Mouse (Mus musculus) macrophage (primary cell): ENCODE results near the gene Syn3. TPM values are rescaled to one million over a fixed set of nuclear protein-coding genes. Genes with fewer than 3 reads are reported as not detected.

ENCODE experiments used
- H3K27ac ChIP-seq: fragments of 350-480 bp; formaldehyde crosslinking; 2 replicates; pipeline ENCODE4 v1.9.0; 2021
- H3K36me3 ChIP-seq: fragments of 350-480 bp; formaldehyde crosslinking; 2 replicates; pipeline ENCODE4 v1.9.0; 2021; ENCODE audit errors: inconsistent target
- H3K4me3 ChIP-seq: fragments of 350-480 bp; formaldehyde crosslinking; 2 replicates; pipeline ENCODE4 v1.9.0; 2021; ENCODE audit errors: inconsistent target
- H3K79me2 ChIP-seq: fragments of 350-480 bp; formaldehyde crosslinking; 2 replicates; pipeline ENCODE4 v1.9.0; 2021; ENCODE audit errors: inconsistent target
- WGBS: methylation state at CpG from one replicate; pipeline ENCODE4 v1.1.7; 2026; ENCODE audit warnings: inconsistent platforms; ENCODE audit not compliant: missing documents; 5-methylcytosine and 5-hydroxymethylcytosine counted together
- polyA plus RNA-seq: library from polyadenylated mRNA; stranded (reverse); fragments of 250-400 nt; gene quantifications from 3 replicates; pipeline ENCODE4 v1.2.4, GENCODE M21; 2018; ENCODE audit warnings: inconsistent platforms

Syn3 gene
- polyA plus RNA-seq, 1 experiment from 2014 or later = 0.07 TPM

DNA sequence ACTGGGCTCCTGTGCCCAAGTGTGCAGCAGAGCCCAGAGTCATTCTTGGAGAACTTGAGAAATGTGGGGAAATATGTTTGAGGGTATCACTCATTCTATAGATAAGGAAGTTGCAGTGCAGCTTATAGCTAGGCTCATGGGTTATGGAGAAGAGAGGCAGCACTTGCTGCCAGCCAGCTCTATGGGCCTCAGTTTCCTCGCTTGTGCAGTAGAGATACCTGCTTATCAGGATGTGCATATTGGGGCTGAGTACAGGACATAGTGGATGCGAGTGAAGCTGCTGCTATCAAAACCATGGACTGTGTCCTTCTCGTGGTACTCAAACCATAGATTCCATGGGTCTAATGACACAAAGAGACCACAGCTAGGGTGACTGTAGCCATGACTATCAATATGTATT lies 146.2 kb downstream of the Syn3 start:
- Histone ChIP-seq H3K79me2 (no peaks in the 10 kb centered on the region), H3K36me3 (no peaks in the 10 kb centered on the region), H3K4me3 (no peak overlapping the region), H3K27ac (no peak overlapping the region)
- 95% methylated on average over 3 of the region's 3 CpGs for WGBS

DNA sequence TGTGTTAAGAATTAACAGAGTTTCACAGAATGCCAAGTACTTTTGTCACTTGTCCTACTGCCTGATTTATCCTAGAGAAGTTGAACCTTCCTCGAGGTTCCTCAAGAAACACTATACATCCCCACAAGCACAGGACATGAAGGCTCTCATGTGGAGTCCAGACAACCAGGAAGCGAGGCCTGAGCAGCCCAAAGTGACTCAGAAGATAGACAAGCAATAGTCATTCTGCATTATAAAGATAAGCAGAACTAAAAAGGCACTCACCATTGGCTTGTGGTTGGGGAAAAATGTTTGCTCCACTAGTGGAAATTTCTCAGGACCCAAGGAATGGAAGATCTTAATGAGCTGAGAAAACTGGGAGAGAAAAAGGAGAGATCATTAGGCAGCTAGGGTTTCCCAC lies 147.4 kb downstream of the Syn3 start:
- no peak overlapping the region for H3K4me3 ChIP-seq
- no peaks in the 10 kb centered on the region for H3K79me2 ChIP-seq
- no peak overlapping the region for H3K27ac ChIP-seq
- H3K36me3 ChIP-seq = no peaks in the 10 kb centered on the region
- 58% methylated on average over 2 of the region's 2 CpGs for WGBS

DNA sequence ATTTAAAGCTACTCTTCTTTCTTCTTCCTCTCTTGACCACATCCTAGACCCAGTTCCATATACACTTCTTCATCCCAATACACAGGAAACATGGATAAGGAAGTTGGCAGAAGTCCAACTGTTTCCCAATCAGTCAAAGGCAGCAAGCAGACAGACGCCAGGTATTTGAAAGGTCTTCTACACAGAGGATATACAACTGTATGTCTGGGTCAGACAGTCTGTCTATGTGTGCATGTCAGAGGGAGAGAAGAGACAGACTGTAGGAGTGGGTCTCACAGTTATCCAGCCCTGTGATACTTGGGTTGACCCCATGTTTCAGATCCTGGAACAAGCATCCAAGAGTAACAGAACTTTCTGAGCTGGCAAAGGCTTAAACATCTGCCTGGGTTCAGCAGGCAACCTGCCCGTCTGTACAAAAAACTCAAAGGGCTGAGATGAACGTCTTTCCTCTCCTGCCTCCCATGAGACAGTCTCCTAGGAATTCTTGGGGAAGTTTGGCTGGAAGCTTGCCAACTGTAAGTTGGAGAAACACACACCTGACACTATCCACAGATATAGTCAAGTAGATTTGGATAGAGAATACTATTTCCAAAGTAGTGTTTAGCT lies 152.4 kb downstream of the Syn3 start:
- Histone ChIP-seq H3K27ac (no peak overlapping the region), H3K4me3 (no peak overlapping the region), H3K79me2 (no peaks in the 10 kb centered on the region), H3K36me3 (no peaks in the 10 kb centered on the region)
- WGBS = 78% methylated on average over 2 of the region's 3 CpGs

DNA sequence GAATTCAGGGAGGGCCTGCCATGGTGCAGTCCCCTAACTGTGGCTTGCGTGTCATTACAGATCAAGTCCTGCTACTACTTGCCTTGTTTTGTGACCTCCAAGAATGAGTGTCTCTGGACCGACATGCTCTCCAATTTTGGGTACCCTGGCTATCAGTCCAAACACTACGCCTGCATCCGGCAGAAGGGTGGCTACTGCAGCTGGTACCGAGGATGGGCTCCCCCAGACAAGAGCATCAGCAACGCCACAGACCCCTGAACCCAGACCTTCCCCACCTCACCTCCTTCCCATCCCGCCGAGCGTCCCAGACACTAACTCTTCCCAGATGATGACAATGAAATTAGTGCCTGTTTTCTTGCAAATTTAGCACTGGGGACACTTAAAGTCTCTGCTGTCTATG lies 153.1 kb downstream of the Syn3 start:
- no peaks in the 10 kb centered on the region for H3K79me2 ChIP-seq
- H3K27ac ChIP-seq = no peak overlapping the region
- WGBS = 90% methylated on average over 9 of the region's 9 CpGs
- H3K36me3 ChIP-seq = no peaks in the 10 kb centered on the region
- no peak overlapping the region for H3K4me3 ChIP-seq

DNA sequence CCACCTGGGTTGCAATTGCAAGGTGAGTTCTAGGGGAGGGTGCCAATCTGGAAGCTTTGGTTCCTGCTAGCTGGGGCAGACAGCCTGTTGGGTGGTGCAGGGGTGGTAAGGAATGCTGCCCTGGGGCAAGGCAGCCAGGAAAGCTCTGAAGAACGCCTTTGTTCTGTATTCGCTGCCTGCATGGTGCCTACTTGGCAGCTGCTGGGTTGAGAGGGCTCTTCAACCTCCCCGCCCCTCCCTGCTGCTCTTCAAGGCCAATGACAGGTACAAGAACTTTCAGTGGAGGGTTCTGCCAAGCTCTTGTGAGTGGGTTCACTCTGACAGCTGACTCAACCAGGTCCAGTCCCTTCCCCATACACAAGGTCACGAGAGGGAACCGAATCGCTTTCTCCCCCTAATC lies 154.0 kb downstream of the Syn3 start:
- no peaks in the 10 kb centered on the region for H3K36me3 ChIP-seq
- no peak overlapping the region for H3K27ac ChIP-seq
- WGBS = 95% methylated on average over 6 of the region's 6 CpGs
- H3K4me3 ChIP-seq = no peak overlapping the region
- H3K79me2 ChIP-seq = no peaks in the 10 kb centered on the region

DNA sequence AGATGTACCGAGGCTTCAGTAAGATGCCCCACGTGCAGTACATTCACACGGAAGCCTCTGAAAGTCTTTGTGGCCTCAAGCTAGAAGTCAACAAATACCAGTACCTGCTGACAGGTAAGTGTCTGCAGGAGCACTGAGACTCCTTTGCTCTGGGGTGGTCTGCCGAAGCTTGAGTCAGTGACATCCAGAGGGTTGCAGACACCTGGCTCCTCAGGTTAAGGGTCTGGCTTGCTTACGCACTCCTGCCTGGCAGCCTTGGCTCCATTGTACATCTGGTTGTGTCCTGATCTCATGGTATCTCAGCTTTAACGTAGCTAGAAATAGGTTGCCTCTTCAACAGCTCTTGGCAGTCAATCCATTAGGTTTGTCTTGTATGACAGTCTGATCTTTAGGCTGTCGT lies 154.8 kb downstream of the Syn3 start:
- Histone ChIP-seq H3K4me3 (no peak overlapping the region), H3K36me3 (no peaks in the 10 kb centered on the region), H3K27ac (no peak overlapping the region), H3K79me2 (no peaks in the 10 kb centered on the region)
- WGBS = 95% methylated on average over 7 of the region's 7 CpGs

DNA sequence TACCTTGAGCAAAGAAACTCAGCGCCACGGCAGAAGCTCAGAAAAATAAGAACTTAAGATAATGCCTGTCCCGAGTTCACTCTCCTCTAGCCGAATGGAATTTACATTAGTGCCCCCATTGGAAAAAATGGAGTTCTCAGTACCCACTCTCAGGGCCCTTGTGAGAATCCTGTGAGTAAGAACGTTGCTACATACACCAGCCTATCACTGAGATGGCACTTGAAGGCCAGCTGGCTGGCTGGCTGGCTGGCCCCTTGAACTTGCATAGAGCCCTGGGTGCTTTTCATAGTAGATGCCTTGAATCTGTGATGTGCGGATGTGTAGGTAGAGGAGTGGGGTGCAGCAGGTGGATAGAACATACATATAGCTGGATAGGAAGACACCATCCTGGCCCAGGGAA lies 155.3 kb downstream of the Syn3 start:
- H3K27ac ChIP-seq = no peak overlapping the region
- no peaks in the 10 kb centered on the region for H3K79me2 ChIP-seq
- H3K4me3 ChIP-seq = no peak overlapping the region
- 96% methylated on average over 6 of the region's 6 CpGs for WGBS
- no peaks in the 10 kb centered on the region for H3K36me3 ChIP-seq

DNA sequence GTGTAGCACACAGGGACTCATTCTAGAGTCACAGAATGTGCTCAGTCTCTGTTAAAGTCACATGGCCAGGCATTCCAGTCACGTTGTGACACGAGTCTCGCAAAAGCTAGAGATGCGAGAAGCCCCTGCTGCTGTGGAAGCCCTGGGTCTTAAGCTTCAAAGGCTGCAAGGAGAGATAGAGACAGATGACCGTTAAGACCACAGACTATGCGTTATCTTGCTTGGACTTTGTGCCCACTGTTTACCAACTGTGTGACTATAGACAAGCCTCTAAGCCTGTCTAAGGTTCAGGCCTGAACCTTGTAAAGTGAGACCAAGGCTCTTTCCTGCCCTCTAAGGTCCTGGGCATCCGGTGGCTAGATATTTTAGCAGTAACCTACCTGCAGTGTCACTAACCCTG lies 156.0 kb downstream of the Syn3 start:
- H3K27ac ChIP-seq = no peak overlapping the region
- WGBS = 87% methylated on average over 7 of the region's 7 CpGs
- H3K36me3 ChIP-seq = no peaks in the 10 kb centered on the region

DNA sequence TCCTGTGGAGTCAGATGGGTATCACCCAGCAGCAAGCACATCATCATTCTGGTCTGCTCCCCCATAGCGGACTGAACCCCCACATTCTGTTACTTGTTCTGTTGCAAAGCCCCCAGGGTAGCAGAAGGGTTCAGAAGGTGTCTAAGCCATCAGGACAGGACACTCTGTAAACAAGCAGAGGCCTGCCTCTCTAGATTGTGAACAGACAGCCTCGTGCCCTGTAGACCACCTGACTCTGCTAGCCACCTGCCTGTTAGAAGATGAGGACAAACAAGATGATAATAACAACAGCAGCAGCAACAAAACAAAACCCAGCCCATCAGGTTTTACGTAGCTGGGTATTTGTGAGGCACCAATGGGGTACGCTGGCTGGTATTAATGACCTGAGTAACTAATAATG lies 156.5 kb downstream of the Syn3 start:
- WGBS = 98% methylated on average over 4 of the region's 4 CpGs
- Histone ChIP-seq H3K79me2 (no peaks in the 10 kb centered on the region), H3K4me3 (no peak overlapping the region), H3K36me3 (no peaks in the 10 kb centered on the region), H3K27ac (no peak overlapping the region)

More for the DNA sequence above, 156.0 kb downstream of the Syn3 start:
- Histone ChIP-seq H3K4me3 (no peak overlapping the region), H3K79me2 (no peaks in the 10 kb centered on the region)

DNA sequence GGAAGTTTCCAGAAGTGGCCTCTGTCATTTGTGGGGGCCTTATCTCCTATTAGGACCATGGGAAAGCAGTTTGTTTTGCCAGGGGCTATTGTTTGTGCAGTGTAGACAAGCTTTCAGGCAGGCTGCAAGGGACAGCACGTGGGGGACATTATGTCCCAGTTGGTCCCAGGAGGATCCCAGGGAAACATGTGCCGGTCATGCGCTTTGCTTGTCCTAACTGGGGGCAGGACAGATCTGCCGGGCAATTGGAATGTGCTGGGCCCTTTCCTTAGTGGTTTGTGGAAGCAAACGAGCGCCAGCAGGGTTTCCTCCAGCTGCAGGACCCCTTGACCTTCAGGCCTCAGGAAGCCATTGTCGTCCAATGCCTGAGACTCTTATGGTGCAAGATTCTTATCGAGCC lies 157.1 kb downstream of the Syn3 start:
- 92% methylated on average over 8 of the region's 8 CpGs for WGBS
- Histone ChIP-seq H3K36me3 (no peaks in the 10 kb centered on the region), H3K27ac (no peak overlapping the region), H3K79me2 (no peaks in the 10 kb centered on the region), H3K4me3 (no peak overlapping the region)

DNA sequence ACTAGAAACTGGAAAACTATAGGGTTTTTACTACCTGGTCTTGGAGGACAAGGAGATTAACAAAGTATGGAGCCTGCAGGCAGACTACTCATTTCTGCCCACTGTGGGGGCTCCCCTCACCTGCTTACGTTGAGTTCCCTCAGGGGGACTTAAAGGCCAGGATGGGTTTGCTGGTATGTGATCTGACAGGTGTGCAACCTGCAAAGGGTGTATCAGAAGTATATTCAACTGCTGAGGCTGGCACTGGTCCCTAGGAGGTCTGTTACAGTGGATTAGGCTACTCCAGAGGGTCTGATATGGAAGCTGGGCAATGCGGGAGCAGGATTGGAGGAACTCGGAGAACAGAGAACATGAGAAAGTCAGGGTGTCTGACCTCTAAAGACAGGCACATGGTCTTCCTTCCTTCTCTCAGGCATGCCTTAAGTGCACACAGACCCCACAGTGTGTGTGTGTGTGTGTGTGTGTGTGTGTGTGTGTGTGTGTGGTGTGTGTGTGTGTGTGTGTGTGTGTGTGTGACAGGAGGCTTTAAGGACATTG lies 157.6 kb downstream of the Syn3 start:
- Histone ChIP-seq H3K36me3 (no peaks in the 10 kb centered on the region), H3K27ac (no peak overlapping the region), H3K79me2 (no peaks in the 10 kb centered on the region), H3K4me3 (no peak overlapping the region)
- 97% methylated on average over 3 of the region's 3 CpGs for WGBS

DNA sequence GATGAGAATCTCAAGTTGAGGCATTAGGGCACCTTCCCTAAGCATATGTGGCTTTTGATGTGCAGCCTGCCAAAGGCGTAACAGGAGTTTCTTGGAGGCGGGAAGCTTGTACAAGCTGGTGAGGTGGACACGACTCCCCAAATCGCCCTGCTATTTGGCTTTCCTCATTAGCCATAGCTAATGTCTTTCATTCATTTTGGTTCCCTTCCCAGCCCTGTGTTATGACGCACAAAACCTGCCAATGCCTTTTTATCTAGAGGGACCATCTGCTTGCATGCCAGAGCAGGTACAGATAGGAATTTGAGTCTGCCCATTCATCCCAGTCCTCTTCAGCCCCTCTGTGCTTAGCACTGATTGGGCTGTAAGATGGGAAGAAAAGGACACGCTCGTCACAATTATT lies 158.3 kb downstream of the Syn3 start:
- Histone ChIP-seq H3K27ac (no peak overlapping the region), H3K36me3 (no peaks in the 10 kb centered on the region), H3K79me2 (no peaks in the 10 kb centered on the region), H3K4me3 (no peak overlapping the region)
- 98% methylated on average over 7 of the region's 7 CpGs for WGBS

DNA sequence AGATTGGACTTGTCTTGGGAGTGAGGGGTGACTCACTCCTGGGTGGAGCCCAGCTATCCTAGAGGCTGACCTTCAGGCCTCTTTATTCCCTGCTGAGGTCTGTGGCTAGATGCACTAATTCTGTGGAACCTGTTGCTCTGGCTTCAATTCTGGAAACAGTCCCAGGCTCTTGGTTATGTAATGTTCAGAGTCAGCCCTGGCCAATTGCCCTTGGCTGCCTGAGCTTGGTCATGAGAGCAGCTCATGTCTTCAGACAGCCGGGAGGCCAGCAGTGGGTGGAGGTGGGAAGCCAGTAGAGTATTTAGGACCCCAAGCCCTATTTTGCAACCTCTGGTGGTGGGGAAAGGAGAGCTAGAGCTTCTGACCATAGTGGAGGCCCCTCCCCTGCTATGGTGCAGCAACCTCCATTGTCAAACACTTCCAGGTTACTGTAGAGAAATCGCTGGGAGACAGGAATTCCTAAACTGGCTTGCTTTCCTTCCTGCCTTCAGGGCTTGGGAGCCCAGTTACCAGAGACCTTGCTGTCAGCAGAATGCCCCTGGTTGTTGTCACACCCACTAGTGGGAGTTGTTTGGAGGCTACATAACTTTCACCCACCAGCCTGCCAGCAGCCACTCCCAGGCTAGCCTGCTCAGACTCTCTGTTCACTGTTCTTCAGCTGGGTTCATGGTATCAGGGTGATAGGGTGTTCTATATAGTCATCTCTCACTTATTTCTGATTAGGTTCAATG lies 158.9 kb downstream of the Syn3 start:
- H3K4me3 ChIP-seq = no peak overlapping the region
- H3K27ac ChIP-seq = no peak overlapping the region
- 61% methylated on average over 2 of the region's 2 CpGs for WGBS
- no peaks in the 10 kb centered on the region for H3K79me2 ChIP-seq
- no peaks in the 10 kb centered on the region for H3K36me3 ChIP-seq

DNA sequence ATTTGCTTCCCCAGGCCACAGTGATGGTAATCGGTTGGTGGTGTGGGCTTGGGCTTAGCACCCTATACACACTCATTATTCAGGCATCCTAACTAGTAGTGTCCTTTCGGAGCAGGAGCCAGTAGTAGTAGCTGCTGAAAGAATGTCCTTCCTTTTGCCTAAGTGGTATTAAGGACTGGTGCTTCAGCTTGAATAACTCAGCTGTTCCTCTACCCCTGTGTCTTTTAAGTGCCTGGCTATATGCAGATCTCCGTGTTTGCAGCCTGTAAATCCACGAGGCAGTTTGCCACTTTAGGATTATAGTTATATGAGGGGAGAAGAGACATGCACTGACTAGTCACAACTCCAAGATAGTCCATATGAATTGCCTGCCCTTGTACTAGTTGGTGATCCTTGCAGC lies 159.6 kb downstream of the Syn3 start:
- Histone ChIP-seq H3K36me3 (no peaks in the 10 kb centered on the region), H3K27ac (no peak overlapping the region), H3K79me2 (no peaks in the 10 kb centered on the region), H3K4me3 (no peak overlapping the region)
- WGBS = 87% methylated on average over 4 of the region's 4 CpGs

DNA sequence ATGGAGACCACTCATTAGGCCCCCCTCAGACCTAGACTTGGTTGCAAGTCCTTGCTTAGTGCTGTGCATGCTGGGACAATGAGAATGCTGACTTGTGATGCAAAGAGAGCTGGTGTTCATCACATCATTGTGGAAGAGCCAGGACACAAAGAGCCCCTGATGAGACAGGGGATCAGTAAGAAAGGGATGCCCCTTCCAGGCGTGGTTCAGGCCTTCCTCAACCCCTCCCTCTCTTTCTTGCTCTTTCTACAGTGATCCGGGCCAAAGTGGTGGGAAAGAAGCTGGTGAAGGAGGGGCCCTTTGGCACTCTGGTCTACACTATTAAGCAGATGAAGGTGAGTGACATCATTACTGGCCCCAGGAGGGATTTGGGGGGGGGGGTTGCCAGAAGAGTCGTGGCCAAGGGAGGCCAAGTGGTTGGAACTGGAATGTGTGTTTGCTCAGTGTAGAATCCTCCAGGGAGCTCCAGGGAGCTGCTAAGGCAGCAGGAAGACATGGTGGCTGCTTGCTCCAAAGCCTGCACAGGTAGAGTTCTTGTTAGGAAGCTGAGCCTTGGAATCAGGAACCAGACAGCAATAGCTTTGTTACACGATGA lies 160.5 kb downstream of the Syn3 start:
- 82% methylated on average over 3 of the region's 4 CpGs for WGBS
- Histone ChIP-seq H3K27ac (no peak overlapping the region), H3K36me3 (no peaks in the 10 kb centered on the region), H3K4me3 (no peak overlapping the region), H3K79me2 (no peaks in the 10 kb centered on the region)
